Mouse (Mus musculus) ES-Bruce4 (cell line): ENCODE results near the gene Rcbtb2.

Experiments
- CTCF ChIP-seq: IDR thresholded peaks from one replicate; pipeline ENCODE4 v1.8.1; 2011; ENCODE audit warnings: low read depth, low read length
- POLR2A ChIP-seq: IDR thresholded peaks from one replicate; pipeline ENCODE4 v1.8.1; 2011; ENCODE audit warnings: low read length; ENCODE audit not compliant: insufficient read depth

GRCm38 (mm10) chr14:73148125-73148524 is 25.3 kb downstream of the Rcbtb2 start:
- TF ChIP-seq CTCF (no peak), POLR2A (no peak)
